Mouse (Mus musculus): Measurements from ENCODE around the gene Ndufa10. TPM values are rescaled to one million over a fixed set of nuclear protein-coding genes. Genes with fewer than 3 reads are reported as not detected.

Gene Ndufa10
- total RNA-seq, 4 experiments from 2014 or later, result 244 to 286 (median 261) TPM

DNA sequence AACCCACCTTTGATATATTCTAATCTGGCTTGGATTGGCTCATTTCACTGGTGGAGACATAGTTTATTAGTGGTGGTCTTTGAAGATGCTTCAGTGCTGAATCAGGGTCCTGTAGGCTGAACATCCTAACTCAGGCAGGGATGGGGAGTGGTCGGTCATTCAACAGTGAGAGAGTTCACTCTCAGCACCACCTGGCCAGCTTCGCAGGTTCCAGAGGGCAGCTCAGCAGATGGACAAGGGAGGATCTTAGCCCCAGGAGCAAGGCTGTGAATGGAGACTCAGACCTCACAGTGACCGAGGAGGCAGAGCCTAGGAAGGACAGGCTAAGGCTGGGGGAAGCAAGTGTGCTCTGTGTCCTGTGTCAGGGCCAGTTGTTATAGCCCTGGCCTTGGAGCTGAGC, 42.2 kb downstream of the Ndufa10 start:
- DNase-seq (ENCODE audit: low spot score in 2 of 2), result no peak

DNA sequence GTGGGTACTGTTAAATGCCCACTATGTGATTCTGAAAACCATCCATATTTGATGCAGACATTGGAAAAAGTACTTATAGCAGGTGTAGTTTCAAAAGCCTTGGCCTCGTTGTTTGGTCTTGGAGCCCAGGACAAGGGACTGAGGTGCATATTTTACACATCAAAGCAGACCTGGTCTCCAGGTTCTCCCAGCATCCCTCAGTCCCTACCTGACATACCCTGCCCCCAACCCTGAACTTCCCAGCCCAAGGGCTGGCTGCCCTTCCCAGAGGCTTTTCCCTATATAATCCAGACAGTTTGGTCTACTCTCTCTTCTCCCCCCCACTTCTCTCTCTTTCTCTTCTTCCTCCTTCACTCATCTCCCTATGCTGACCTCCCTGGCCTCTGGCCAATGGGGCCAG, 42.7 kb downstream of the Ndufa10 start:
- DNase-seq (ENCODE audit: low spot score in 2 of 2), result no peak

DNA sequence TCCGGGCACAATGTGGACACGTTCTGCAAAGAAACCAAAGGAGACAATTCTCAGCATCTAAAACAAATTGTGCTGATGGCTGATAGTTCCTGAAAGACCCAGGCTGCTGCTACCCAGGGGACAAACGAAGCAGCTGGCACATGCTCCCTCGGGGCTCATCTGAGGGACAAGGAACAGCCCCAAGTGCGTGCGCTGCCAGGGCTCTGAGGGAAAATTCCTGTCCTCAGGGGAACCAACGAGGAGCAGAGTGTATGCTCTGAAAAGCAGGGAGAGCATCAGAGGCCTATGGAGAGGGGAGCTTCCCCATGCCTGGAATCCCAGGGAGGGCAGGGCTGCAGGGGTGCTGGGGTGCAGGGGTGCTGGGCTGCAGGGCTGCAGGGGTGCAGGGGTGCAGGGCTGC, 48.9 kb downstream of the Ndufa10 start:
- no peak for DNase-seq (ENCODE audit: low spot score in 2 of 2)

DNA sequence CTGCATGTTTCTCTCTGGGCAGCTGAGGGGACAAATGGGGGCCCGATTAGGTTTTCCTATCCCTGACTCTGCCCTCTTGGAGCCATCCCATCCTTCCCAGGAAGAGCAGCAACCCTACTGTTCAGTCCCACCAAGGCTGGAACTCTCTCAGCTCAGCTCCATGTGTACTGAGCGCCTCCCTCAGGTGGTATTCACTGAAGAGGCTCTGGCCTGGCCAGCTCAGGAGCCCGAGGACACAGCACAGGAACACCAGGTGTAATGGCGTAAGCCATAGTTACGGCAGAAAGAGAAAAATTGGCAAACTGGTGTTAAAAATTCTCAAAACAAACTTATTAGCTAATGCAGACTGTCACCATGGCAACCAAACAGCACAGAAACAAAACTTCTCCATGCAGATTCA, 68.5 kb downstream of the Ndufa10 start:
- no peak for DNase-seq (ENCODE audit: low spot score in 2 of 2)

DNA sequence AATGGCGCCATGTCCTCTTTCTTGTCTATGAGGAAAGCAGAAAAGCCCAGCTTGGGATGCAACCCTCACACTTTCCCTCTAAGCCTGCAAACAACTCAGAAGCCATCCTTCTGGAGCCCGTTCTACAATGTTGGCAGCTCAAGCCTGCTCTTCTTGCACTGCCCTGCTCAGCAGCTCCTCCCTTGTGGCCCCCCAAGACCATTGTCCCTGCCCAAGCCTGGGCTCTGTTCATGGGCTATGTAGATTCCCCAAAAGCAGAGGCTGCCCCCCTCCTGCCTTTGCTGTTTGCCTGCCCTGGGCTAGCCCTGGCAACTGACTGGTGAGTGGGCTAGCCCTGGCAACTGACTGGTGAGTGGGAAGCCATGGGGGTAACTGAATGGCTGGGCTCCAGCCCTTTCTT, 73.1 kb downstream of the Ndufa10 start:
- no peak for DNase-seq (ENCODE audit: low spot score in 2 of 2)

DNA sequence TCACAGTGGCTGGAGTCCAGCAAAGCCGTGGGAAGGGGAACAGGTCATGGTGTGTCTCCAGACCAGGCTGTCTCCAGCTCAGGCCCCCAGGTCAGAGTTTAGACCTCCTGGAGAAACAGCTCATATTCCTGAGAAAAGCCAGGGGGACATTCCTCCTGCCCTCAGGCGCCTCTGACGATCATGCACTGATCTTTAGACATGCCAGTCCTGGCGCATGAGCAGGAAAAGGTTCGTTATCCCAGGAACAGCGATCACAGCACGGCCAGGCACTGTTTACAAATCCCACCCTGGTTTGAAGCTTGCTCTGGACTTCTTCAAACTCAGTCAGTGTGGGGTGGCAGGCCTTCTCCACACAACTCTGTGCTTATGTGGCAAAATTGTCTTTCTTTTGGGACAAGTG, 75.1 kb downstream of the Ndufa10 start:
- no peak for DNase-seq (ENCODE audit: low spot score in 2 of 2)

DNA sequence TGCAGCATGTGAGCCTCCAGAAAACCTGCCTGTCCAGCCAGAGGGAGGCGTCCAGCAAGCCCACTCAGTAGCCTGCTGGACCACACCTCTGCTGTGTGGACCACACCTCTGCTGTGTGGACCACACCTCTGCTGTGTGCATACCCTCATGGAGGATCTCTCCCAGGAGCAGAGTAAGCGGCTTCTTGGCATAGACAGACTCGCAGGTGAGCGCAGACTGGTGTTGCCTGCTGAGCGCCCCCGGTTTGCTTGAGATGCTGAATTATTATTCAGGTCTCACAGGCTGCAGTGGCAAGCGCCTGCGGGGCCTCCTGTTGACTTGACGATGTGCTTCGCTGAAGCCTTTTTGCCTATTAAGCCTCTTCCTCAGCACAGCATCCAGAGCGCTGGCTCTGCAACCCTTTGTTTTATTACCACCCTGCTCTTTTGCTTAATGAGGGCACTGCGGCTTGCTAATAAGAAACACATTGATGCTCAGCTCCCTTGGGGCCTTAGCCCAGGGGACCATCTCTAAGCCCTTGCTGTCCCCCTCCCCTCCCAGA, 76.1 kb downstream of the Ndufa10 start:
- no peak for DNase-seq (ENCODE audit: low spot score in 2 of 2)

DNA sequence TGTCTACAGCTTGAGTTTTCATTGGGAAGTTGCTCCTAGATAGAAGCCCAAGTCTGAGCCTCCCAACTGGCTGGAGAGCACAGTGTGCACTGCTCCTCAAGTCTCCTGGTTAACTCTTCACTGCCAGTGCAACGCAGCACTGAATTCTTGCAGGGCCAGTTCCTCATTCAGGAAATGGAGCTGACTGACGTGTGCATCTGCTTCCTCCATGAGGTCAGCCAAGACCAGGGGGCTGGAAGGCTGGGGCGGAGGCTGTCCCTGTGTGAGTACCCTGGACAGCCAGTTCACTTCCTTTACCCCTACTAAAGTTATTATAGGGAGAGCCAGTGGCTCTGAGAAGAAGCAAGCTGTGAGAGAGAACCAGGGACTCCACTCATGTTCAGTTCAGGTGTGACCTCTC, 79.4 kb downstream of the Ndufa10 start:
- DNase-seq (ENCODE audit: low spot score in 2 of 2), result no peak

DNA sequence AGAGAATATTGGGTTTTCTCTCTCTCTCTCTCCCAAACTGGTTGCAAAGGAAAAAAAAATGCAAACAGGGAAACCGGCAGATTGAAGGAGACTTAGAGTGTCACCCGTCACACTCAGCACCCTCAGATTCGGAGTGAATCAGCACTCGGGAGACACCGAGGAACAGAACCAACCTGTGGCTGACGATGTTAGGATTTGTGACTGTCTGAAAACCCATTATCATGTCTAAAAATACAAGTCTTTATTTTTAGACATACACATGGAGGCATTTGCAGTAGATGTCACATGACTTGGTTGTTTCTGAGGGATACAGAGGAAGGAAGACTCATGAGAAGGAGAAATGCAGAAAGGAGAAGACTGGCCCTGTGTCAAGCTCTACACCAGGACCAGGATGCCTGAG, 80.5 kb downstream of the Ndufa10 start:
- no peak for DNase-seq (ENCODE audit: low spot score in 2 of 2)

Small RNAs within 50 kb of the gene (microRNA-seq; reads per million reads assigned to microRNA genes)
- gene Mir6900, result 7.7 to 8.1 reads per million in 2 experiments

Other genes with a start within 250 kb of the Ndufa10 start
- not detected for gene Olfr1416, start 11.3 kb upstream of the Ndufa10 start, total RNA-seq (2022)
- not detected for gene Olfr1415, start 22.2 kb upstream of the Ndufa10 start, total RNA-seq (2022)
- not detected for gene Olfr1414, start 44.8 kb upstream of the Ndufa10 start, total RNA-seq (2022)
- gene Olfr1413, start 97.5 kb upstream of the Ndufa10 start, total RNA-seq (2022), result not detected
- gene Olfr1412, start 111.9 kb upstream of the Ndufa10 start, total RNA-seq (2022), result not detected
- not detected for gene Olfr1411, start 120.6 kb upstream of the Ndufa10 start, total RNA-seq (2022)
- gene Olfr1410, start 131.9 kb upstream of the Ndufa10 start, total RNA-seq (2022), result not detected
- gene Olfr12, start 143.9 kb upstream of the Ndufa10 start, total RNA-seq (2022), result under 1 TPM in 1 of 4 experiments, not detected in 3; 0.08 TPM
- 100 to 1,000 TPM; 287 to 341 (median 310) TPM for gene Cops9, start 168.1 kb upstream of the Ndufa10 start, total RNA-seq (2022)
- 1 to 10 TPM in 3 of 4 experiments, under 1 TPM in 1; 0.51 to 2.3 (median 1.8) TPM for gene Otos, start 175.0 kb upstream of the Ndufa10 start, total RNA-seq (2022)